Mouse (Mus musculus) limb, embryonic 14.5 days (tissue): Measurements from ENCODE around the gene Dnah17. TPM values are rescaled to one million over a fixed set of nuclear protein-coding genes. Genes with fewer than 3 reads are reported as not detected.

Experiments
- ATAC-seq: fragments of 200-750 bp; cut with Nextera tagmentation; 2 replicates; pipeline ENCODE4 v1.8.0; 2017; ENCODE audit warnings: low read depth, moderate number of reproducible peaks, moderate TSS enrichment; ENCODE audit not compliant: low FRiP score
- DNase-seq: peaks from one replicate; pipeline ENCODE4 v3.0.0-alpha.2; 2015; ENCODE audit warnings: low spot score
- H3K27ac ChIP-seq: fragments of 300-500 bp; sonication (generic); replicated peaks from 2 replicates; pipeline ENCODE4 v1.5.1; 2014; ENCODE audit warnings: low read depth, mild to moderate bottlenecking, low read length, moderate library complexity, mixed read lengths
- H3K27me3 ChIP-seq: fragments of 300-500 bp; sonication (generic); 2 replicates; pipeline ENCODE4 v1.6.1; 2014; ENCODE audit warnings: low read length, mixed read lengths; ENCODE audit not compliant: control insufficient read depth, insufficient read depth
- H3K36me3 ChIP-seq: fragments of 300-500 bp; sonication (generic); 2 replicates; pipeline ENCODE4 v1.6.1; 2014; ENCODE audit warnings: mild to moderate bottlenecking, low read length, moderate library complexity, mixed read lengths; ENCODE audit not compliant: control insufficient read depth, insufficient read depth
- H3K4me1 ChIP-seq: fragments of 300-500 bp; sonication (generic); 2 replicates; pipeline ENCODE4 v1.6.1; 2014; ENCODE audit warnings: antibody characterized with exemption, low read length, mixed read lengths; ENCODE audit not compliant: control insufficient read depth, insufficient read depth
- H3K4me2 ChIP-seq: fragments of 300-500 bp; sonication (generic); replicated peaks from 2 replicates; pipeline ENCODE4 v1.6.1; 2014; ENCODE audit warnings: low read depth, mild to moderate bottlenecking, low read length, moderate library complexity; ENCODE audit not compliant: severe bottlenecking
- H3K4me3 ChIP-seq: fragments of 300-500 bp; sonication (generic); replicated peaks from 2 replicates; pipeline ENCODE4 v1.5.1; 2014; ENCODE audit warnings: low read length
- H3K9ac ChIP-seq: fragments of 300-500 bp; sonication (generic); 2 replicates; pipeline ENCODE4 v1.6.1; 2014; ENCODE audit warnings: mild to moderate bottlenecking, low read depth, low read length, moderate library complexity; ENCODE audit not compliant: severe bottlenecking
- H3K9me3 ChIP-seq: fragments of 300-500 bp; sonication (generic); 2 replicates; pipeline ENCODE4 v1.6.1; 2016; ENCODE audit warnings: low read length; ENCODE audit not compliant: control insufficient read depth
- POLR2A ChIP-seq: fragments of 200-500 bp; IDR thresholded peaks from 2 replicates; pipeline ENCODE4 v1.8.0; 2012; ENCODE audit warnings: inconsistent platforms, mild to moderate bottlenecking, moderate library complexity, borderline replicate concordance; ENCODE audit not compliant: insufficient read depth, insufficient read length; ENCODE audit errors: extremely low read depth
- WGBS: fragments of 180-500 bp; shearing (Covaris S2); extraction: QIAGEN DNeasy Blood & Tissue Kit; methylation state at CpG from one replicate; pipeline ENCODE4 v1.1.7; 2014; 5-methylcytosine and 5-hydroxymethylcytosine counted together
- polyA plus RNA-seq, 2 experiments: library from polyadenylated mRNA; depleted of rRNA in 1 of 2; stranded (reverse) in 1 of 2; unstranded in 1 of 2; fragments of >200 nt; fragmentation: Nextera tagmentation in 1 of 2; extraction: Ambion mirVana in 1 of 2; gene quantifications; 2 replicates each; pipeline versions ENCODE4 v1.2.1 to v1.2.3; 2012 to 2014

Gene Dnah17
- polyA plus RNA-seq, 2 experiments, result 0.10 to 0.11 TPM

DNA sequence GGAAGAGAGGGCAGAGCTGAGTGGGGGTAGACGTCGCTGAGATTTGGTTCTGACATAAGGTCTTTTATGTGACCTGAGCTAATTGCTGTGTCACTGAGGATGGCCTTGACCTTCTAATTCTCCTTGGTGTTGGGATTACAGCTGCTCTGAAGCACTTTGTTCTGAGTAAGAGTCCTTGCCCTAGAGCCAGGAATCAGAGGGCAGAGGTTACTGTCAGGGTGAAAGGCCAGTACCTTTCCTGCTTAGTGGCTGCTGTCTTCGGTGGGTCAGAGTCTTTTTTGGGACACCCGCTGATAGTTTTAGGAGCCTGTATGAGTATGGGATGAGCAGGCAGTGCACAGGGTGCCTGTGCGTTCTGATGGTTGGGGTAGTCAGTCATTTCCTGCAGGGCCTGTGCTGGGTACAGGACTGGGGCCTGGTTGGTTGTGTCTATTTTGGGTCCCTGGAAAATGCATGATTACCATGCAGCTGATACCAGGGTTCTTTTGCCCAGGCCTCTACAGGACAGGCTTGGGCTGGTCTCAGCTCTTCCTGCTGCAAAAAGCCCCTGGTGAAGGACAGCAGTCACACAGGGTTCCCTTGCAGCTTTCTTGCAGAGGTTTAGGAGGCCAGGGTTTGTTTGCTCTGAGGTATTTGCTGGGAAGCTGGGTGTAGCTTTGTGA, 122.2 kb downstream of the Dnah17 start:
- 71% methylated on average over 5 of the region's 5 CpGs for WGBS
- DNase-seq (no peak), ATAC-seq (no peak)
- no peaks in the 10 kb centered on the region for H3K27me3 ChIP-seq
- no peaks in the 10 kb centered on the region for H3K9me3 ChIP-seq
- H3K9ac ChIP-seq, result no peak overlapping the region
- peaks cover 55% of the 10 kb centered on the region for H3K36me3 ChIP-seq
- H3K27ac ChIP-seq, result no peak overlapping the region
- no peak for TF ChIP-seq POLR2A
- H3K4me3 ChIP-seq, result no peak overlapping the region
- H3K4me1 ChIP-seq, result peaks cover 10% of the 10 kb centered on the region; the same call in 1 of the 2 replicates
- H3K4me2 ChIP-seq, result no peak overlapping the region

- no peak overlapping the region for H3K4me3 ChIP-seq
- WGBS, result 76% methylated on average over 8 of the region's 8 CpGs
- no peak overlapping the region for H3K9ac ChIP-seq
- ATAC-seq, result no peak
- H3K4me2 ChIP-seq, result no peak overlapping the region
- DNase-seq, result no peak
- no peak for TF ChIP-seq POLR2A
- no peaks in the 10 kb centered on the region for H3K27me3 ChIP-seq
- H3K4me1 ChIP-seq, result peaks cover 10% of the 10 kb centered on the region; the same call in 1 of the 2 replicates
- peaks cover 60% of the 10 kb centered on the region for H3K36me3 ChIP-seq
- no peaks in the 10 kb centered on the region for H3K9me3 ChIP-seq
- no peak overlapping the region for H3K27ac ChIP-seq
Measured at GRCm38 (mm10) chr11:118007460-118008143, 122.8 kb downstream of the Dnah17 start.

DNA sequence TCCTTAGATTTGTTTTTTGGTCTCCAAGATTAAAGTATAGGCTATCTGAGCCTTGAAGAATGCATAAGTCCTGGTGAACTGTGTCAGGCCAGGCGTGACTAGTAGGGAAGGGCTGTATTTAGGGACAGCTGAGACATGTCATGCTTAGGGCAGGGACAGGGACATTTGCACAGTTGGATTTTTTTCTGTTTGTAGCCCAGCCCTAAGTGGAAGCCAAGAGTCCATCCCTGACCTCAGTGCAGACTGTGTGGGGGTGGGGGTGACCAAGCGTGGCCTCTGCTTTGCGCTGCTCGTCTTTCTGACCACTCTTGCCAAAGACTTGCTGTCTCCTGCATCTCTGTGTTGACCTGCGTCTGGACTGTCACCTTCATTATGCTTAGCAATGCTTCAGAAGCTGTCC, 126.2 kb downstream of the Dnah17 start:
- no peak overlapping the region for H3K4me3 ChIP-seq
- ATAC-seq, result no peak
- no peaks in the 10 kb centered on the region for H3K27me3 ChIP-seq
- no peak for DNase-seq
- H3K9ac ChIP-seq, result no peak overlapping the region
- H3K36me3 ChIP-seq, result peaks cover 83% of the 10 kb centered on the region
- no peak overlapping the region for H3K27ac ChIP-seq
- no peak for TF ChIP-seq POLR2A
- H3K9me3 ChIP-seq, result no peaks in the 10 kb centered on the region
- H3K4me2 ChIP-seq, result no peak overlapping the region
- 87% methylated on average over 5 of the region's 5 CpGs for WGBS
- peaks cover 6% of the 10 kb centered on the region; the same call in 1 of the 2 replicates for H3K4me1 ChIP-seq

GRCm38 (mm10) chr11:118003718-118004117, 126.7 kb downstream of the Dnah17 start:
- ATAC-seq (peak; percentile 24; the same call in 1 of the 2 replicates), DNase-seq (no peak)
- Histone ChIP-seq H3K27me3 (no peaks in the 10 kb centered on the region), H3K4me2 (no peak overlapping the region), H3K36me3 (peaks cover 84% of the 10 kb centered on the region), H3K9ac (no peak overlapping the region), H3K4me3 (no peak overlapping the region), H3K27ac (no peak overlapping the region), H3K9me3 (no peaks in the 10 kb centered on the region), H3K4me1 (0 out of 2 replicates have a peak, but pooled peaks cover under 1% of the 10 kb centered on the region)
- WGBS, result 85% methylated on average over 5 of the region's 5 CpGs
- TF ChIP-seq POLR2A, result no peak

- peaks cover 84% of the 10 kb centered on the region for H3K36me3 ChIP-seq
Measured at GRCm38 (mm10) chr11:118003176-118003575, 127.3 kb downstream of the Dnah17 start.

More at GRCm38 (mm10) chr11:118003176-118003575, 127.3 kb downstream of the Dnah17 start:
- 98% methylated on average over 14 of the region's 14 CpGs for WGBS
- ATAC-seq (no peak), DNase-seq (no peak)
- H3K27me3 ChIP-seq, result no peaks in the 10 kb centered on the region
- no peaks in the 10 kb centered on the region for H3K4me1 ChIP-seq
- H3K27ac ChIP-seq, result no peak overlapping the region
- no peak for TF ChIP-seq POLR2A
- no peaks in the 10 kb centered on the region for H3K9me3 ChIP-seq
- no peak overlapping the region for H3K4me2 ChIP-seq
- H3K4me3 ChIP-seq, result no peak overlapping the region
- no peak overlapping the region for H3K9ac ChIP-seq
